Mouse (Mus musculus) layer of hippocampus, adult 9-10 months (tissue): ENCODE results near the gene Ccdc152.

Experiments
- DNase-seq: peaks from one replicate; pipeline ENCODE4 v3.0.0; 2022; ENCODE audit warnings: low spot score

The Ccdc152 gene

DNA sequence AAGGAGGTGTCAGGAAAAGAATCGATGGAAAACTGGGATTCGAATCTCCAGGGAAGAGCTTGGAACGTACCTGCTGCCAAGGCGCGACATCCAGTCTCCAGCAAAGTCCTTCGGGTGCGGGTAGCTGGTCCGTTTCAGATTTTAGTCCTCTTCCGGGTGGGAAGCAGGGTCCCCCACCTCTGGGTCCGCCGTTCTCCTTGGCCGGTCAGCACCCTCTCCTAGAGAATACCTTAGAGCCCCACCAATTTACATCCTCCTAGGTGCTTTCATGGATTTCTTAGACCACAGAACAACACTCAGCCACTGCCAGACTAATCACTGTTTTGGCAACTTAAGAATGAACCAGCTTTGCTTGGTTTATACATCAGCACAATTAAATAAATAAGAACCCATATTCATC is at the start of gene Ccdc152:
Ccdc152 (minus strand) TSS at position 101 of the 400 bp plus-strand sequence.
- DNase-seq, result no peak

DNA sequence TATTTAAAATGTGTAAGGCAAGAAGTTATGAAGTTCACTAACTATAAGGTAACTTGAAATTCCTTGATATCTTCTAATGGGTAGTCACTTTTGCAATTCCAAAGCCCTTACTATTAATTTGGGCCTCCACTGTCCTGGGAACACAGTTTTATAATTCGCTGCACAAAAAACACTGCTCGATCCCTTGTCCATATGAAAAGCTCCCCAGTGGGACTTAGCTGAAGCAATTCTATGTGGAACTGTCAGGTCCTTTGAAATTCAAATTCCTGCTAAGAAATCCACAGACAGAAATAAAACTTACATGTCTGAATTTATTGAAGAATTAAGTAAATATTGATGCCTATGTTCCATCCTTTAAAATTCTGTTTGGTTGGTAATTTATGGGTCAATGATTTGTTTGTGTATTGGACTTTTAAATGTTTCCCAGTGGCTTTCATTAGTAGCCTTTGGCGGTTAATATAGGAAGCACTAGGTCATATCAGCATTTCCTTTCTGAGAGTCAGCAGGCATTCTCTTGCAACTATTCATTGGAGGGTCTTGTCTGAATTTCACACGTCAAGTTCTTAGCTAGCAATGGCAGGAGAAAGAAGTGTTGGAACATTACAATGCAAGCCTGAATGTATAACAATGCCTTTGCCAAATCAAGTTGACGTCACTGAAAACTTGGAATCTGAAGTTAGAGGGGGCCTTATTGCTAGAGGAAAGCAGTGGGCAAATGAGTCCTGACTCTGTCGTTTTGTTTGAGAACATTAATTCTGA is 46.2 kb upstream of the Ccdc152 start:
- no peak for DNase-seq

DNA sequence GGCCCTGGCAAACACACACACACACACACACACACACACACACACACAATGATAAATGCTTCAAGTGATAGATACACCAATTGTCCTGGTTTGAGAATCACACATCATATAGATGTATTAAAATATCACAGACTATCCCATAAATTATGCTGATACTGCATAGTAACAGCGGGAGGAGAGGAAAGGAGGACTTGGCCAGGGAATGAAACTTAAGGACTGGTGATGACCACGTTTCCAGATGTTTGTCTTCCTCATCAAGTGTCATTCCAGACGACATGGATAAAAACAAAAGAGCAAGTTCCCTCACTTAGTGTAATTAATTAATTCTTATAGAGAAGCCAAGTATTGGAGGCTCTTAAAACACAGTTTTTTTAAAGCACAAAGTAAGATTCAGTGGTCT is 43.4 kb upstream of the Ccdc152 start:
- no peak for DNase-seq

DNA sequence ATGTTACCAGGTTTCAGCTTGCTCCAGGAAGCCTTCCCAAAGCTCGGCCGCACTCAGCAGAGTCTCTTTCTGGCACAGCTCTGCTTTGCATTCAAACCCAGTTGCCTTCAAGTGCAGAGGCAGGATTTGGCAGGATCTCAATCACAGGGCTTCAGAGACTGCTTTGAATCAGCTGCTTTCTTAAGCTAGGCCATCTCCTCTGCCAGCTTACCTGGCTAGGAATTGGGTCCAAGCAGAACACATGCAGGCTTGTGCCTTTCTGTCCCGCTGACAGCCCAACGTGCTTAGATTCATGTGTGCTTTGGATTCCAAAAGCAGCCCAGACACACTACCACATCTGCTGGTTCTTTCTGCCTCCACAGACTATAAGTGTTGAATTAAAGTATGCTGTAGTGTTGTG is 41.2 kb upstream of the Ccdc152 start:
- DNase-seq, result no peak

DNA sequence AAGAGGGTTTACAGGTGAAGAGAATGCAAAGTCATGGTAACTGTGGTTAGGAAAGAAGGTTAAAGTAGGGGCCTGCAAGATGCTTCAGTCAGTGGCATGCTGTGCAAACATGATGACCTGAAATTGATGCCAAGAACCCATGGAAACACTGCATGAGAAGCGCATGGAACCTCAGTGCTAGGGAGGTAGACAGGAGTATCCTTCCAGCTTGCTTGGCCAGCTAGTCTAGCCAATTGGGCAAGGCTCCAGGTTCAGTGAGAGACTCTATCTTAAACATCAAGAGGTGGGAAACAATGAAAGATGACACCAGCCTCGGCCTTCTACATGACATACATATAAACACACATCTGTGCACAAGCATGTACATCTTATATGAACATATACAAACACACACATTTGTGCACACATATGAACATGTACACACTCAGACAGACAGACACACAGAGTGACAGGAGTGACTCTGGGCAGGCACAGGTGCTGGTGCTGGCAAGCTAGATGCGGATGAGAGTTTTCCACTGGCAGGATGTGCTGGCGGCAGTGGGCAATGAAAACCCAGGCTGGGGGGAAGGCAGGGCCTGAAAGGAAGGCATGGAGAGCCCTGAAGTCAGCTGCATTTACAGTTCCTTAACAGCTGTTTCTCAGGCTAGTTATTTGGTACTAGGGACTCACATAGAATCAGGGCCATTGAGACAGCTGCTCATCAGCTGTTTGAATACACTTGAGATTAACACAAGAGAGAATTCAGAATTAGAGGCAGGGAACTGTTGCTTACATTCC is 38.7 kb upstream of the Ccdc152 start:
- no peak for DNase-seq

GRCm38 (mm10) chr15:3339847-3340246 is 36.5 kb upstream of the Ccdc152 start:
- no peak for DNase-seq

- DNase-seq, result no peak
Measured at GRCm38 (mm10) chr15:3332517-3332916, 29.2 kb upstream of the Ccdc152 start.

GRCm38 (mm10) chr15:3331813-3332212 is 28.5 kb upstream of the Ccdc152 start:
- no peak for DNase-seq

- no peak for DNase-seq
Measured at GRCm38 (mm10) chr15:3330291-3330690, 27.0 kb upstream of the Ccdc152 start.

DNA sequence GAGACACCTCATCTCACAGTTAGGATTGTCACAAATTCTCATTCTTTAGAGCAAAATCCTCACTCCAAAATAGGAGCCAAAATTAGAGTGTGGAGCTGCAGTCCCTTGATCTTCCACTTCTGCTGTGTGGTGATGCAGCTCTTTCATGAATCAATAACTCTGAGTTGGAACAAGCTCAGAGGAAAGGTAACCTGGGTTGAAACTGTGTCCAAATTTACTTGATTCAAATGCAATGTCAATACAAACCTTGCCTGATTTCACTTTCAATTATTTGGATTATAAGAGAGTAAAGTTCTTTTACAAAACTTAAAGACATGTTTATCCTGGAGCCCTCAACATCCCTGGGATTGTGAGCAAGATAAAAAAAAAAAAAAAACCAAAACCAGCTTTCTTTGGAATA is 19.7 kb upstream of the Ccdc152 start:
- no peak for DNase-seq

DNA sequence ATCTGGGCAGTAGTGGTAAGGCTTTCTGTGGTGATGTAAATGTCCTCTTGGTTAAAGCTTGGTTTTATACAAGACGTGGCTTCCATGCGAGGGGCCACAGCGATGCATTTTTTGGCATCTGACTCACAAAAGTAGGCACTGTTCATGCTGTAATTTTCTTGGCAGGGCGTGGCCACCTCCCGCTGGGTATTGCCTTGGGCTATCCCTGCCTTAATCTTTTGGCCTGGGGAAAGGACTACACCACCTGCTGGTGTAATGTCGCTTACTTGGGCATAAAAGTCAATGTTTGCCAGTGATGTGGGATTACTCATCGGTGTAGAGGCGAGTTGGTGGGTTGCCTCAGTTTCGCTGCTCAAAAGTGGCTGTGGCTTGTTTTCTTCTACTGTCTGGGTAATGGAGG is 16.6 kb upstream of the Ccdc152 start:
- no peak for DNase-seq

DNA sequence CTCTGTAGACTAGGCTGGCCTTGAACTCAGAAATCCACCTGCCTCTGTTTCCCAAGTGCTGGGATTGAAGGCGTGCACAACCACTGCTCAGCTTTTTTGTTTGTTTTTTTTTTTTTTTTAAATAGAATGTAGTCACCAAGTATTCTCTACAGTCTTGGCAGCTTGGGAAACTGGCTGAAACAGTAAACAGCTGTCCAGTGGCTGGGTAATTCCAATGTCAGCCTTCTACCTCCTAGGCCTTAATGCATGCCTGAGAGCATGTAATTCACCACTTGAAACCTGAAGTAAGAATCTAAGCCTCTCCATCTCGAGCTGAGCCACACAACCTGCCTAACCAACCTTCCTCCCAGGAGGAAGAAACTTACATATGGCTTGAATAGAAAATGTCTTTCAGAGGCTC is 13.3 kb upstream of the Ccdc152 start:
- no peak for DNase-seq

- DNase-seq, result no peak
Measured at GRCm38 (mm10) chr15:3312937-3313336, 9.6 kb upstream of the Ccdc152 start.

- DNase-seq, result no peak
Measured at GRCm38 (mm10) chr15:3309856-3310255, 6.5 kb upstream of the Ccdc152 start.

GRCm38 (mm10) chr15:3300361-3301100 is 2.8 kb downstream of the Ccdc152 start:
- no peak for DNase-seq

DNA sequence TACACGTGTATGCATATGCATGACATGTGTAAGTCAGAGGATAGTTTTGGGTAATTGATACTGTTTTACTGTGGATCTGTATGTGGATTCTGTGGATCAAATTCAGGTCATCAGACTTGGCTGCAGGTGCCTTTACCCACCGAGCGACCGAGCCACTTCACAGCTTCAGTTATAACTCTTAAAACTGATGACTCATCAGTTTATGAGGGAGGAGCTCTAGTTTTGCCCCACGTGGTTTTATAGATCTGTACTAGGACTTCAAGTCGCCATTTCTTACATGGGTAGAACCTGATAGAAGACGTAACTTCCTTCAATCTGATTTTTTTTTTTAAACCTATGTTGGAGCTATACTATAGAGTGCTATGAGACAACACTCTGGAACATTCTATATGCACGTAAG is 5.7 kb downstream of the Ccdc152 start:
- no peak for DNase-seq

- DNase-seq, result peak; percentile 35
Measured at GRCm38 (mm10) chr15:3295986-3296385, 7.3 kb downstream of the Ccdc152 start.

GRCm38 (mm10) chr15:3293477-3293876 is 9.8 kb downstream of the Ccdc152 start:
- no peak for DNase-seq

GRCm38 (mm10) chr15:3290435-3290834 is 12.9 kb downstream of the Ccdc152 start:
- no peak for DNase-seq

- no peak for DNase-seq
Measured at GRCm38 (mm10) chr15:3286032-3286431, 17.3 kb downstream of the Ccdc152 start.

GRCm38 (mm10) chr15:3281737-3282136 is 21.6 kb downstream of the Ccdc152 start:
- DNase-seq, result no peak

DNA sequence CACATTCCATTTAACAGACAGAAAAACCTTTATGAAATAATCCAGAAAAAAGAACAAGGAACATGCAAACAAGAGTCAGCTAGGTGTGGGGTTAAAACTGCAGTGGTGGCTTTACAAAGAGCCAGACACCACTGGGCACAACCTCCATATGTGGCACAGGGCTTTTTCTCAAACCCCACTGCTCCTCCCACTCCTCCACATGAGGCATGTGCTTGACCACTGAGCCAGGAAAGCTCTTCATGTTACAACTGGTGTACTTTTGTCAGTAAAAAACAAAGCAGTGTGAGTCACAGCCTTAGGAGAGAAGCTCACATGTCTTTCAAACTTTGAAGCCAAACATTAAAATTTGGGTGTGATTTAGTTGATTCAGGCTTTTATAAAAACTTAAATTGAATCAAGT is 22.1 kb downstream of the Ccdc152 start:
- no peak for DNase-seq

DNA sequence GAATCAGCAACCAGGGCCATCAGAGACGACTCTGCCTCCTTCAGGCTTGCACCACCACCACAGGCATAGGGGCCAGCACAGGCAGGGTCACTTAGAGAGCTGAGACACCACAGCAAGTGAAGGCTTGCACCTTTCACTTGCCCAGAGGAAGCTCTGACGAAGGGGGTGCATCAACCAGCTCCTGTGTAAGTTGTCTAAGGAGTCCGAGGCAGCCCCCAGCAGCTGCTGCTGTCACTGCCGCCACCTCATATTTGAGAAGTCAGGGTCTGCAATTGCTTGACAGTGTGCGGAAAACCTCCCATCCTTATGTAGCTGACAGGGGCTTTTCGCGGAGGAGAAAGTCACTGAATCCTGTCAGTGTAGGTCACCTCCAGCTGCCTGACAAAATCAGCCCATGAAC is 24.1 kb downstream of the Ccdc152 start:
- no peak for DNase-seq
